Mouse (Mus musculus): ENCODE measurements around the gene 4933416C03Rik. TPM values are rescaled to one million over a fixed set of nuclear protein-coding genes. Genes with fewer than 3 reads are reported as not detected.

The 4933416C03Rik gene
- total RNA-seq (2023) = under 1 TPM; 0.15 to 0.35 TPM

DNA sequence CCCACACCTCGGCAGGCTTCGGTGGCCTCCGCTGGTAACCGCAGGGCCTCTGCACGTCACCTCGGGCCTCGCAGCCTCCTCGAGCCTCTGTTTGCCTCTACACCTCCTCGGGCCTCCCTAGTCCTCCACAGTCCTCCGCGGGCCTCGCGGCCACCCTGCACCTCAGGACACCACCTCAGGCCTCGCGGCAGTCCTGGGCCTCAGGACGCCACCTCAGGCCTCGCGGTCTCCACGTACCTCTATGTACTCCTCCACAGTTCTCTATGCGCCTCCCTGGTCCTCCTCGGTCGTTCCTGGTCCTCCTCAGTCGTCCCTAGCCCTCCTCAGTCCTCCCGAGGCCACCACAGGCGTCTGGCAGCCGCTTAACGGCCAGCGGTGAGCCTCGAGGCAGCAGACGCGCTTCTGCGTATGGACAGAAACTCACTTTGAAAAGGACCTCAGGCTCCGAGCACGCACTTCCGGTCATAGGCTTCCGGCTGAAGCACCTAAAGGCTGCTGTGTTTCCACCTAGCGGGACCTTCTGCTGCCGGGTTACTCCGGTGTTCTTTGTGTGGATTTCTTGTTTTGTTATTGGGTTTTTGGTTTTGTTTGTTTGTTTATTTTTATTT is at the start of gene 4933416C03Rik:
Gene 4933416C03Rik (minus strand): TSS at position 51 of the 608 bp plus-strand sequence.

Other genes with a start within 250 kb of the 4933416C03Rik start
- gene Ptprr, start 95.7 kb downstream of the 4933416C03Rik start, total RNA-seq (2023) = 1 to 10 TPM; 1.5 to 1.7 TPM
- gene Ptprb, start 161.6 kb upstream of the 4933416C03Rik start, total RNA-seq (2023) = under 1 TPM; 0.04 to 0.51 TPM